Mouse (Mus musculus) stomach, embryonic 14.5 days (tissue): Measurements from ENCODE around the gene Rpap3. TPM values are rescaled to one million over a fixed set of nuclear protein-coding genes. Genes with fewer than 3 reads are reported as not detected.

ENCODE experiments used
- ATAC-seq: fragments of 200-750 bp; cut with Nextera tagmentation; 2 replicates; pipeline ENCODE4 v1.8.0; 2017; ENCODE audit warnings: low read depth, moderate TSS enrichment; ENCODE audit not compliant: insufficient number of reproducible peaks, insufficient read depth, low FRiP score
- H3K27ac ChIP-seq: fragments of 300-500 bp; sonication (generic); 2 replicates; pipeline ENCODE4 v1.5.1; 2014; ENCODE audit warnings: mild to moderate bottlenecking, low read length, moderate library complexity, mixed read lengths
- H3K27me3 ChIP-seq: fragments of 300-500 bp; sonication (generic); 2 replicates; pipeline ENCODE4 v1.6.1; 2014; ENCODE audit warnings: low read length, control low read depth, mixed read lengths; ENCODE audit not compliant: control insufficient read depth, insufficient read depth
- H3K36me3 ChIP-seq: fragments of 300-500 bp; sonication (generic); 2 replicates; pipeline ENCODE4 v1.6.1; 2014; ENCODE audit warnings: mild to moderate bottlenecking, control low read depth, low read length, moderate library complexity, mixed read lengths; ENCODE audit not compliant: control insufficient read depth, insufficient read depth
- H3K4me1 ChIP-seq: fragments of 300-500 bp; sonication (generic); 2 replicates; pipeline ENCODE4 v1.6.1; 2014; ENCODE audit warnings: low read length, control low read depth, mixed read lengths; ENCODE audit not compliant: control insufficient read depth, insufficient read depth
- H3K4me2 ChIP-seq: fragments of 300-500 bp; sonication (generic); replicated peaks from 2 replicates; pipeline ENCODE4 v1.6.1; 2014; ENCODE audit warnings: low read depth, low read length, control low read depth
- H3K4me3 ChIP-seq: fragments of 300-500 bp; sonication (generic); 2 replicates; pipeline ENCODE4 v1.5.1; 2014; ENCODE audit warnings: low read depth, low read length, control low read depth
- H3K9ac ChIP-seq: fragments of 300-500 bp; sonication (generic); replicated peaks from 2 replicates; pipeline ENCODE4 v1.6.1; 2014; ENCODE audit warnings: low read depth, mild to moderate bottlenecking, control low read depth, low read length, moderate library complexity, mixed read lengths
- H3K9me3 ChIP-seq: fragments of 300-500 bp; sonication (generic); 2 replicates; pipeline ENCODE4 v1.6.1; 2016; ENCODE audit warnings: low read depth, low read length, control low read depth; ENCODE audit not compliant: control insufficient read depth
- WGBS: fragments of 180-500 bp; shearing (Covaris S2); extraction: QIAGEN DNeasy Blood & Tissue Kit; methylation state at CpG from one replicate; pipeline ENCODE4 v1.1.7; 2014; 5-methylcytosine and 5-hydroxymethylcytosine counted together
- polyA plus RNA-seq: library from polyadenylated mRNA; unstranded; fragments of >200 nt; fragmentation: Nextera tagmentation; extraction: Ambion mirVana; gene quantifications from 2 replicates; pipeline ENCODE4 v1.2.1, GENCODE M21; 2014

The Rpap3 gene
- polyA plus RNA-seq, 1 experiment from 2014 or later = 32.6 TPM

- Histone ChIP-seq H3K4me3 (no peak overlapping the region), H3K9me3 (no peaks in the 10 kb centered on the region), H3K4me2 (no peak overlapping the region), H3K4me1 (no peaks in the 10 kb centered on the region), H3K36me3 (no peaks in the 10 kb centered on the region), H3K27ac (no peak overlapping the region), H3K27me3 (no peaks in the 10 kb centered on the region), H3K9ac (no peak overlapping the region)
- no peak for ATAC-seq
- 75% methylated on average over 11 of the region's 11 CpGs for WGBS
Measured at GRCm38 (mm10) chr15:97728394-97728793, 22.8 kb upstream of the Rpap3 start.

GRCm38 (mm10) chr15:97727520-97727919, 21.9 kb upstream of the Rpap3 start:
- Histone ChIP-seq H3K9me3 (no peaks in the 10 kb centered on the region), H3K27ac (no peak overlapping the region), H3K36me3 (no peaks in the 10 kb centered on the region), H3K4me2 (no peak overlapping the region), H3K9ac (no peak overlapping the region), H3K4me3 (no peak overlapping the region), H3K4me1 (no peaks in the 10 kb centered on the region), H3K27me3 (no peaks in the 10 kb centered on the region)
- WGBS = 76% methylated on average over 5 of the region's 5 CpGs
- no peak for ATAC-seq

- WGBS = 70% methylated on average over 8 of the region's 8 CpGs
- no peak overlapping the region for H3K4me2 ChIP-seq
- no peak overlapping the region for H3K9ac ChIP-seq
- H3K4me1 ChIP-seq = no peaks in the 10 kb centered on the region
- no peaks in the 10 kb centered on the region for H3K36me3 ChIP-seq
- no peak overlapping the region for H3K27ac ChIP-seq
- H3K27me3 ChIP-seq = no peaks in the 10 kb centered on the region
- no peaks in the 10 kb centered on the region for H3K9me3 ChIP-seq
- no peak overlapping the region for H3K4me3 ChIP-seq
- ATAC-seq = no peak
Measured at GRCm38 (mm10) chr15:97727048-97727447, 21.4 kb upstream of the Rpap3 start.

GRCm38 (mm10) chr15:97726310-97726709, 20.7 kb upstream of the Rpap3 start:
- H3K4me1 ChIP-seq = no peaks in the 10 kb centered on the region
- no peaks in the 10 kb centered on the region for H3K9me3 ChIP-seq
- H3K4me2 ChIP-seq = no peak overlapping the region
- no peak overlapping the region for H3K27ac ChIP-seq
- WGBS = 79% methylated on average over 13 of the region's 13 CpGs
- no peak for ATAC-seq
- no peaks in the 10 kb centered on the region for H3K36me3 ChIP-seq
- no peak overlapping the region for H3K9ac ChIP-seq
- no peak overlapping the region for H3K4me3 ChIP-seq
- no peaks in the 10 kb centered on the region for H3K27me3 ChIP-seq

GRCm38 (mm10) chr15:97725198-97725785, 19.7 kb upstream of the Rpap3 start:
- 74% methylated on average over 6 of the region's 6 CpGs for WGBS
- Histone ChIP-seq H3K4me3 (no peak overlapping the region), H3K27me3 (no peaks in the 10 kb centered on the region), H3K4me1 (no peaks in the 10 kb centered on the region), H3K9me3 (no peaks in the 10 kb centered on the region), H3K27ac (no peak overlapping the region), H3K4me2 (no peak overlapping the region), H3K36me3 (no peaks in the 10 kb centered on the region), H3K9ac (no peak overlapping the region)
- no peak for ATAC-seq

GRCm38 (mm10) chr15:97724346-97725197, 18.9 kb upstream of the Rpap3 start:
- Histone ChIP-seq H3K27ac (no peak overlapping the region), H3K4me1 (no peaks in the 10 kb centered on the region), H3K9ac (no peak overlapping the region), H3K4me3 (no peak overlapping the region), H3K27me3 (no peaks in the 10 kb centered on the region), H3K4me2 (no peak overlapping the region), H3K9me3 (no peaks in the 10 kb centered on the region), H3K36me3 (no peaks in the 10 kb centered on the region)
- no peak for ATAC-seq
- WGBS = 83% methylated on average over 17 of the region's 17 CpGs

- H3K36me3 ChIP-seq = no peaks in the 10 kb centered on the region
Measured at GRCm38 (mm10) chr15:97723536-97724345, 18.1 kb upstream of the Rpap3 start.

GRCm38 (mm10) chr15:97721008-97721701, 15.5 kb upstream of the Rpap3 start:
- Histone ChIP-seq H3K36me3 (no peaks in the 10 kb centered on the region), H3K27ac (no peak overlapping the region), H3K4me1 (no peaks in the 10 kb centered on the region), H3K9ac (no peak overlapping the region), H3K4me2 (no peak overlapping the region), H3K4me3 (no peak overlapping the region), H3K9me3 (no peaks in the 10 kb centered on the region), H3K27me3 (no peaks in the 10 kb centered on the region)
- 67% methylated on average over 15 of the region's 15 CpGs for WGBS
- no peak for ATAC-seq

More at GRCm38 (mm10) chr15:97723536-97724345, 18.1 kb upstream of the Rpap3 start:
- Histone ChIP-seq H3K9me3 (no peaks in the 10 kb centered on the region), H3K4me2 (no peak overlapping the region), H3K27ac (no peak overlapping the region), H3K4me1 (no peaks in the 10 kb centered on the region), H3K4me3 (no peak overlapping the region), H3K27me3 (no peaks in the 10 kb centered on the region), H3K9ac (no peak overlapping the region)
- ATAC-seq = no peak
- 81% methylated on average over 6 of the region's 6 CpGs for WGBS
